Mouse (Mus musculus) hindbrain, embryonic 16.5 days (tissue): ENCODE results near the gene Prelid3b. TPM values are rescaled to one million over a fixed set of nuclear protein-coding genes. Genes with fewer than 3 reads are reported as not detected.

Experiments
- ATAC-seq: fragments of 200-750 bp; cut with Nextera tagmentation; 2 replicates; pipeline ENCODE4 v1.8.0; 2017; ENCODE audit warnings: moderate TSS enrichment, moderate library complexity
- H3K27ac ChIP-seq: fragments of 300-500 bp; sonication (generic); 2 replicates; pipeline ENCODE4 v1.5.1; 2014; ENCODE audit warnings: low read depth, mild to moderate bottlenecking, control low read depth, low read length, moderate library complexity
- H3K27me3 ChIP-seq: fragments of 300-500 bp; sonication (generic); replicated peaks from 2 replicates; pipeline ENCODE4 v1.6.1; 2014; ENCODE audit warnings: low read length; ENCODE audit not compliant: control insufficient read depth, insufficient read depth
- H3K36me3 ChIP-seq: fragments of 300-500 bp; sonication (generic); 2 replicates; pipeline ENCODE4 v1.6.1; 2014; ENCODE audit warnings: mild to moderate bottlenecking, low read length, moderate library complexity, mixed read lengths; ENCODE audit not compliant: control insufficient read depth, insufficient read depth
- H3K4me1 ChIP-seq: fragments of 300-500 bp; sonication (generic); 2 replicates; pipeline ENCODE4 v1.6.1; 2014; ENCODE audit warnings: low read depth, low read length; ENCODE audit not compliant: control insufficient read depth, insufficient read depth
- H3K4me2 ChIP-seq: fragments of 300-500 bp; sonication (generic); 2 replicates; pipeline ENCODE4 v1.6.1; 2014; ENCODE audit warnings: mild to moderate bottlenecking, low read length, control low read depth, moderate library complexity
- H3K4me3 ChIP-seq: fragments of 300-500 bp; sonication (generic); 2 replicates; pipeline ENCODE4 v1.5.1; 2014; ENCODE audit warnings: mild to moderate bottlenecking, low read length, control low read depth, moderate library complexity
- H3K9ac ChIP-seq: fragments of 300-500 bp; sonication (generic); 2 replicates; pipeline ENCODE4 v1.6.1; 2014; ENCODE audit warnings: low read depth, mild to moderate bottlenecking, control low read depth, low read length, moderate library complexity
- H3K9me3 ChIP-seq: fragments of 300-500 bp; sonication (generic); 2 replicates; pipeline ENCODE4 v1.6.1; 2014; ENCODE audit warnings: mild to moderate bottlenecking, low read length, moderate library complexity; ENCODE audit not compliant: control insufficient read depth
- WGBS: fragments of 180-500 bp; shearing (Covaris S2); extraction: QIAGEN DNeasy Blood & Tissue Kit; methylation state at CpG from one replicate; pipeline ENCODE4 v1.1.7; 2014; 5-methylcytosine and 5-hydroxymethylcytosine counted together
- polyA plus RNA-seq: library from polyadenylated mRNA; unstranded; fragments of >200 nt; fragmentation: Nextera tagmentation; extraction: Ambion mirVana; gene quantifications from 2 replicates; pipeline ENCODE4 v1.2.1, GENCODE M21; 2015

Prelid3b gene
- polyA plus RNA-seq = 109 and 114 TPM in 2 replicates

- peak within 1 kb of the TSS; percentile 68 for H3K27ac ChIP-seq
- H3K4me2 ChIP-seq = peak within 1 kb of the TSS; percentile 83
- H3K36me3 ChIP-seq = peaks cover 2% of the 10 kb centered on the region; the same call in 1 of the 2 replicates
- ATAC-seq = peak; percentile 99
- H3K4me1 ChIP-seq = peaks cover 8% of the 10 kb centered on the region
- H3K9ac ChIP-seq = peak within 1 kb of the TSS; percentile 76
- H3K27me3 ChIP-seq = no peaks in the 10 kb centered on the region
- H3K9me3 ChIP-seq = no peaks in the 10 kb centered on the region
- H3K4me3 ChIP-seq = peak within 1 kb of the TSS; percentile 83
- under 1% methylated on average over 53 of the region's 53 CpGs for WGBS
Measured at GRCm38 (mm10) chr2:174472818-174473549, at the start of gene Prelid3b. TSS of gene Prelid3b (minus strand) at chr2:174473081.

GRCm38 (mm10) chr2:174522134-174522533 lies 49.3 kb upstream of the Prelid3b start:
- no peak overlapping the region for H3K9ac ChIP-seq
- no peaks in the 10 kb centered on the region for H3K4me1 ChIP-seq
- no peak overlapping the region for H3K27ac ChIP-seq
- H3K4me2 ChIP-seq = no peak overlapping the region
- H3K36me3 ChIP-seq = no peaks in the 10 kb centered on the region
- no peaks in the 10 kb centered on the region for H3K27me3 ChIP-seq
- no peak overlapping the region for H3K4me3 ChIP-seq
- no peak for ATAC-seq
- H3K9me3 ChIP-seq = no peaks in the 10 kb centered on the region
- WGBS = 87% methylated on average over 3 of the region's 3 CpGs

- H3K4me3 ChIP-seq = no peak overlapping the region
Measured at GRCm38 (mm10) chr2:174517141-174518079, 44.5 kb upstream of the Prelid3b start.

GRCm38 (mm10) chr2:174514887-174515286 lies 42.0 kb upstream of the Prelid3b start:
- ATAC-seq = no peak
- WGBS = 83% methylated on average over 4 of the region's 4 CpGs
- Histone ChIP-seq H3K36me3 (no peaks in the 10 kb centered on the region), H3K27me3 (no peaks in the 10 kb centered on the region), H3K4me3 (no peak overlapping the region), H3K27ac (no peak overlapping the region), H3K9me3 (no peaks in the 10 kb centered on the region), H3K9ac (no peak overlapping the region), H3K4me1 (no peaks in the 10 kb centered on the region), H3K4me2 (no peak overlapping the region)

More at GRCm38 (mm10) chr2:174517141-174518079, 44.5 kb upstream of the Prelid3b start:
- no peak overlapping the region for H3K4me2 ChIP-seq
- ATAC-seq = no peak
- no peaks in the 10 kb centered on the region for H3K36me3 ChIP-seq
- H3K9ac ChIP-seq = no peak overlapping the region
- no peaks in the 10 kb centered on the region for H3K9me3 ChIP-seq
- H3K27me3 ChIP-seq = no peaks in the 10 kb centered on the region
- no peak overlapping the region for H3K27ac ChIP-seq
- 73% methylated on average over 8 of the region's 8 CpGs for WGBS
- no peaks in the 10 kb centered on the region for H3K4me1 ChIP-seq

- Histone ChIP-seq H3K9me3 (no peaks in the 10 kb centered on the region), H3K9ac (no peak overlapping the region), H3K4me3 (no peak overlapping the region), H3K4me2 (no peak overlapping the region), H3K27ac (no peak overlapping the region), H3K36me3 (no peaks in the 10 kb centered on the region), H3K4me1 (no peaks in the 10 kb centered on the region), H3K27me3 (no peaks in the 10 kb centered on the region)
- 69% methylated on average over 5 of the region's 5 CpGs for WGBS
- no peak for ATAC-seq
Measured at GRCm38 (mm10) chr2:174513827-174514226, 40.9 kb upstream of the Prelid3b start.

- H3K9me3 ChIP-seq = no peaks in the 10 kb centered on the region
- WGBS = 95% methylated on average over 8 of the region's 8 CpGs
- no peaks in the 10 kb centered on the region for H3K36me3 ChIP-seq
- no peak for ATAC-seq
- H3K4me2 ChIP-seq = no peak overlapping the region
- H3K9ac ChIP-seq = no peak overlapping the region
- no peak overlapping the region for H3K27ac ChIP-seq
- H3K27me3 ChIP-seq = no peaks in the 10 kb centered on the region
- no peak overlapping the region for H3K4me3 ChIP-seq
- no peaks in the 10 kb centered on the region for H3K4me1 ChIP-seq
Measured at GRCm38 (mm10) chr2:174509825-174510224, 36.9 kb upstream of the Prelid3b start.

- Histone ChIP-seq H3K4me1 (no peaks in the 10 kb centered on the region), H3K27ac (no peak overlapping the region), H3K4me2 (no peak overlapping the region), H3K9me3 (no peaks in the 10 kb centered on the region), H3K4me3 (no peak overlapping the region), H3K9ac (no peak overlapping the region), H3K36me3 (no peaks in the 10 kb centered on the region), H3K27me3 (no peaks in the 10 kb centered on the region)
- WGBS = 82% methylated on average over 4 of the region's 4 CpGs
- no peak for ATAC-seq
Measured at GRCm38 (mm10) chr2:174507998-174508397, 35.1 kb upstream of the Prelid3b start.

GRCm38 (mm10) chr2:174502831-174503460 lies 30.1 kb upstream of the Prelid3b start:
- WGBS = 68% methylated on average over 25 of the region's 25 CpGs
- H3K4me2 ChIP-seq = no peak overlapping the region

More at GRCm38 (mm10) chr2:174502831-174503460, 30.1 kb upstream of the Prelid3b start:
- Histone ChIP-seq H3K9me3 (no peaks in the 10 kb centered on the region), H3K4me3 (no peak overlapping the region), H3K27ac (no peak overlapping the region), H3K4me1 (peaks cover 4% of the 10 kb centered on the region), H3K27me3 (no peaks in the 10 kb centered on the region), H3K9ac (no peak overlapping the region), H3K36me3 (no peaks in the 10 kb centered on the region)
- no peak for ATAC-seq
